Mouse (Mus musculus) thymus, adult 2 months (tissue): Measurements from ENCODE around the gene Commd1. TPM values are rescaled to one million over a fixed set of nuclear protein-coding genes. Genes with fewer than 3 reads are reported as not detected.

Experiments
- DNase-seq: peaks from one replicate; pipeline ENCODE4 v3.0.0; 2021
- H3K27ac ChIP-seq: fragments of 200-500 bp; 2 replicates; pipeline ENCODE4 v1.5.1; 2012; ENCODE audit warnings: low read length, control low read depth; ENCODE audit not compliant: control insufficient read depth, insufficient read depth
- H3K27me3 ChIP-seq: fragments of 200-500 bp; 2 replicates; pipeline ENCODE4 v1.6.1; 2012; ENCODE audit warnings: mild to moderate bottlenecking, low read length, moderate library complexity, mixed read lengths; ENCODE audit not compliant: control insufficient read depth, insufficient read depth
- H3K36me3 ChIP-seq: fragments of 200-500 bp; 2 replicates; pipeline ENCODE4 v1.6.1; 2012; ENCODE audit warnings: mild to moderate bottlenecking, low read length, moderate library complexity; ENCODE audit not compliant: control insufficient read depth, insufficient read depth
- H3K4me1 ChIP-seq: fragments of 200-500 bp; replicated peaks from 2 replicates; pipeline ENCODE4 v1.6.1; 2012; ENCODE audit warnings: low read length; ENCODE audit not compliant: control insufficient read depth, insufficient read depth
- H3K4me3 ChIP-seq: fragments of 200-500 bp; 2 replicates; pipeline ENCODE4 v1.5.1; 2012; ENCODE audit warnings: mild to moderate bottlenecking, low read length, control low read depth, moderate library complexity; ENCODE audit not compliant: control insufficient read depth, insufficient read depth
- CTCF ChIP-seq: fragments of 200-500 bp; IDR thresholded peaks from 2 replicates; pipeline ENCODE4 v1.5.1; 2012; ENCODE audit warnings: mild to moderate bottlenecking, control low read depth, low read length, moderate library complexity, borderline replicate concordance; ENCODE audit not compliant: control insufficient read depth, poor library complexity, insufficient read depth; ENCODE audit errors: extremely low read depth
- POLR2A ChIP-seq: fragments of 200-500 bp; IDR thresholded peaks from 2 replicates; pipeline ENCODE4 v1.6.1; 2012; ENCODE audit warnings: mild to moderate bottlenecking, low read length, control low read depth, moderate library complexity; ENCODE audit not compliant: control insufficient read depth, poor library complexity, insufficient read depth; ENCODE audit errors: extremely low read depth
- WGBS: fragments of 180-500 bp; shearing (Covaris S2); methylation state at CpG from one replicate; pipeline ENCODE4 v1.1.7; 2018; 5-methylcytosine and 5-hydroxymethylcytosine counted together
- polyA plus RNA-seq: library from polyadenylated mRNA; depleted of rRNA; stranded (reverse); fragments of >200 nt; gene quantifications from 2 replicates; pipeline ENCODE4 v1.2.3, GENCODE M21; 2012; rRNA removed

The Commd1 gene
- polyA plus RNA-seq, 1 experiment = 13.0 TPM

GRCm38 (mm10) chr11:22851416-22851815 is 130.8 kb downstream of the Commd1 start:
- no peak overlapping the region for H3K4me3 ChIP-seq
- WGBS = 3% methylated on average over 4 of the region's 4 CpGs
- TF ChIP-seq POLR2A = no peak
- no peak for TF ChIP-seq CTCF
- H3K27me3 ChIP-seq = no peaks in the 10 kb centered on the region
- peak; percentile 55 for DNase-seq
- H3K27ac ChIP-seq = peak overlapping the region; percentile 86
- H3K36me3 ChIP-seq = no peaks in the 10 kb centered on the region
- H3K4me1 ChIP-seq = peaks cover 58% of the 10 kb centered on the region

GRCm38 (mm10) chr11:22850077-22850476 is 132.1 kb downstream of the Commd1 start:
- H3K27me3 ChIP-seq = no peaks in the 10 kb centered on the region
- DNase-seq = no peak
- 53% methylated on average over 4 of the region's 4 CpGs for WGBS
- no peaks in the 10 kb centered on the region for H3K36me3 ChIP-seq
- H3K4me1 ChIP-seq = peaks cover 69% of the 10 kb centered on the region
- no peak for TF ChIP-seq CTCF
- no peak for TF ChIP-seq POLR2A
- no peak overlapping the region for H3K4me3 ChIP-seq
- no peak overlapping the region for H3K27ac ChIP-seq

- no peaks in the 10 kb centered on the region for H3K27me3 ChIP-seq
- no peak for TF ChIP-seq CTCF
- TF ChIP-seq POLR2A = no peak
- H3K4me3 ChIP-seq = no peak overlapping the region
- 21% methylated on average over 5 of the region's 5 CpGs for WGBS
- H3K4me1 ChIP-seq = peaks cover 64% of the 10 kb centered on the region
- no peaks in the 10 kb centered on the region for H3K36me3 ChIP-seq
- no peak for DNase-seq
- H3K27ac ChIP-seq = 0 out of 2 replicates have a peak overlapping the region, but pooled peaks have one; percentile 1
Observed at GRCm38 (mm10) chr11:22848649-22849195, 133.5 kb downstream of the Commd1 start.

- TF ChIP-seq POLR2A = no peak
- no peak for TF ChIP-seq CTCF
- DNase-seq = no peak
- Histone ChIP-seq H3K36me3 (no peaks in the 10 kb centered on the region), H3K4me3 (no peak overlapping the region), H3K27me3 (no peaks in the 10 kb centered on the region), H3K4me1 (peaks cover 63% of the 10 kb centered on the region), H3K27ac (peak overlapping the region; percentile 1; the same call in 1 of the 2 replicates)
- 46% methylated on average over 8 of the region's 8 CpGs for WGBS
Observed at GRCm38 (mm10) chr11:22847732-22848648, 134.2 kb downstream of the Commd1 start.

GRCm38 (mm10) chr11:22846960-22847731 is 135.0 kb downstream of the Commd1 start:
- H3K36me3 ChIP-seq = no peaks in the 10 kb centered on the region
- H3K4me1 ChIP-seq = peaks cover 62% of the 10 kb centered on the region
- 57% methylated on average over 8 of the region's 8 CpGs for WGBS
- TF ChIP-seq POLR2A (no peak), CTCF (no peak)
- peak overlapping the region; percentile 73 for H3K27ac ChIP-seq
- no peaks in the 10 kb centered on the region for H3K27me3 ChIP-seq
- no peak overlapping the region for H3K4me3 ChIP-seq
- no peak for DNase-seq

Other genes with a start within 250 kb of the Commd1 start
- gene B3gnt2, start 121.4 kb downstream of the Commd1 start, polyA plus RNA-seq = 35.4 and 41.4 TPM in 2 replicates
- 3.4 and 3.5 TPM in 2 replicates for gene Zrsr1, start 10.4 kb downstream of the Commd1 start, polyA plus RNA-seq
- gene Gm28048, start 292 bp downstream of the Commd1 start, polyA plus RNA-seq = not detected in 2 replicates
- gene Cct4, start 8.1 kb upstream of the Commd1 start, polyA plus RNA-seq = 206 and 311 TPM in 2 replicates
- gene Fam161a, start 25.1 kb upstream of the Commd1 start, polyA plus RNA-seq = 0.17 and 0.66 TPM in 2 replicates